Mouse (Mus musculus) layer of hippocampus, adult 2 months (tissue): Measurements from ENCODE around the gene Neurog1. TPM values are rescaled to one million over a fixed set of nuclear protein-coding genes. Genes with fewer than 3 reads are reported as not detected.
A peak's percentile ranks its signal among the peaks of the same experiment; 100 is the strongest.

ENCODE experiments used
- DNase-seq, 2 experiments: peaks; one replicate each; pipeline ENCODE4 v3.0.0; 2022; ENCODE audit warnings: low spot score in 2 of 2
- H3K27ac ChIP-seq: fragments of 200-600 bp; 2 replicates; pipeline ENCODE4 v1.8.1; 2022
- H3K4me3 ChIP-seq: fragments of 200-600 bp; 2 replicates; pipeline ENCODE4 v1.8.1; 2022; ENCODE audit warnings: mild to moderate bottlenecking
- CTCF ChIP-seq: fragments of 200-600 bp; conservative IDR thresholded peaks from 2 replicates; pipeline ENCODE4 v1.8.1; 2022; ENCODE audit warnings: antibody characterized with exemption, mild to moderate bottlenecking, moderate library complexity
- total RNA-seq, 2 experiments: library from RNA; stranded (reverse); gene quantifications; 2 replicates each; pipeline ENCODE4 v1.2.3; 2021

Gene Neurog1
- total RNA-seq, 2 experiments from 2014 or later: 0.20 TPM; not detected in 1

DNA sequence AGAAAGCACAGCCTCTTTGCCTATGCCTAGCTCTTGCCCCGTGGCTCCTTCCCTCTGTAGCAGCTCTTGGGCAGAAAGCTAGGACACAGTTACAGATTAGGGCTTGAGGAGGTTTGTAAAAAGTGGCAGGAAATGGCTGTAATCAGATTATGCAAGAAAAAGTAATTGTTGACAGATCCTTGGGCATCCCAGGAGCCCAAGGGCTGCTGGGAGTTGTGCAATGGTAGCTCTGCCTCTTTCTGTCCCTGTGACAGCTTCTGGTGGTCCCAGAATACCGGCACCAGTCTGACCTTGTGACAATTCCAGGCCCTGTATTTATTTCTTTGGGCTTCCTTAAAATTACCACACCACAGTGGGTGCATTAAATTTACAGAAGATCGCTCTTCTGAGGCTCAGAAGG, 1.4 kb upstream of the Neurog1 start:
- TF ChIP-seq CTCF: no peak
- DNase-seq: no peak
- Histone ChIP-seq H3K4me3 (no peak overlapping the region), H3K27ac (no peak overlapping the region)

DNA sequence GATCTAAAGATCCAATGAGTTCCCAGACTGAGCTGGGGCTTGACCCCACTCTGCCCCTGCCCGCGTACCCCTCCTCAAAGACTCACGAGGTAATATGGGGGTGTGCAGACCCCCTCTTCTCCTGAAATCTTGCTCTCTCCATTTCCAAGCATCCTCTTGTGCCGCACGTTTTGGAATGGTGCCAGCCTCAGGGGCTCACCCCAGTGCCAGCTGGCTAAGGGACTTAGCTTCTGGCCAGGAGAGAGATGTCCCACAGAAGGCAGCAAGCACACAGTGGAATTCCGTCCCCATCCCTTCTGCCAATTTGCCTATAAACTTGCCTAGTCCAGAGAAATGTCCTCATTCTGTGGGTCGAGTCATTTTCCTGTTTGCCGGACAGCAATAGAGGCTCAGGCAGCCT, 820 bp upstream of the Neurog1 start:
- no peak for TF ChIP-seq CTCF
- Histone ChIP-seq H3K27ac (no peak overlapping the region), H3K4me3 (no peak overlapping the region; the same call in 1 of the 2 replicates)
- no peak for DNase-seq

DNA sequence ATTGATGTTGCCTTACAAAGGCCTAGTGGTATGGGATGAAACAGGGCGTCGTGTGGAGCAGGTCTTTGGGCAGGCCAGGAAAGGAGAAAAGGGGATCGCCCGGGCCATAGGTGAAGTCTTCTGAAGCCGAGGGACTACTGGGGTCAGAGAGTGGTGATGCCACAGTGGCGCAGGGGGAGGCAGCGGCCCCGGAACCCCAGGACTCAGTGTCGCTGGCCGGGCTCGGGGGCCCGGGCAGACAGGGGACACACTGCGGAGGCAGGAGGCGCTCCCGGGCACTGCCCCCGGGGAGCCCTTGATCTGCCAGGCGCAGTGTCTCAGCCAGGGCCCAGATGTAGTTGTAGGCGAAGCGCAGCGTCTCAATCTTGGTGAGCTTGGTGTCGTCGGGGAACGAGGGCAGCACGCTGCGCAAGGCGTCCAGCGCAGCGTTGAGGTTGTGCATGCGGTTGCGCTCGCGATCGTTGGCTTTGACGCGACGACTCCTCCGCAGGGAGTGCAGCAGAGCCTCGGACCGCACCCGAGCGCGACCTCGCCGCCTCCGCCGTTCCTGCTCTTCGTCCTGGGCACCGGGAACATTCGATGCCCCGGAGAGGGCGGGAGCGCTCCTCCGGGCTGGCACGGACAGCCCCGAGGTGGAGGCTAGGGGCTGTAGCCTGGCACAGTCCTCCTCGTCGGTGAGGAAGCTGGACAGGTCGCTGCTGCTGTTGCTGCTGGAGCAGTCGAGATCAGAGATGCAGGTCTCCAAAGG, 613 bp downstream of the Neurog1 start:
- no peak for DNase-seq
- H3K27ac ChIP-seq: no peak overlapping the region
- no peak for TF ChIP-seq CTCF
- H3K4me3 ChIP-seq: peak overlapping the region; percentile 32; the same call in 1 of the 2 replicates

DNA sequence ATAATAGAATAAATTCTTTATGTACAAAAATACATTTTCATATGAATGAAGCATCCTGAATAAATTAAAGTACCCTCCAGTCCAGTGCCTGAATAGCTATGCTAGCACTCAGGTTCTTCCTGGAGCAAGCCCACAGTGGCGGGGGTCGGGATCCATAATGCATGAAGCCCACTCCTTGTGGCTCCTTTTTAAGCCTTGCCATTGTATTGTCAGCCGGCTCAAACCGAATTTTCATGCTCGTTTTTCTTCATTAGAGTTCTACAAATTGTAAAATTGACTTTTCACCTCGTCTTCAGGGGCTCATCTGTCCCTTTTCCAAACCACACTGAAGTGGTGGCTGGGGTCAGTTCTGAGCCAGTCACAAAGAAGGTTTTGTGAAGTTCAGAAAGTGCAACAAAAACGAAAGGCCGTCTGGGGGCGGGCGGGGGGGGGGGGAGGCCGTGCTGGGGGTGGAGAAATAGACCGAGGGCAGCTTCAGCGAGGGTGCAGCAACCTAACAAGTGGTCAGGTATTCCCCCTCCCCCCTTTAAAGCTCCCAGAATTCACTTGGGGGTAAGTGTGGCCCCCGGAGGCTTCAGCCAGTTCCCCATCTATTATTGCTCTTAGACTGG, 1.3 kb downstream of the Neurog1 start:
- TF ChIP-seq CTCF: no peak

DNA sequence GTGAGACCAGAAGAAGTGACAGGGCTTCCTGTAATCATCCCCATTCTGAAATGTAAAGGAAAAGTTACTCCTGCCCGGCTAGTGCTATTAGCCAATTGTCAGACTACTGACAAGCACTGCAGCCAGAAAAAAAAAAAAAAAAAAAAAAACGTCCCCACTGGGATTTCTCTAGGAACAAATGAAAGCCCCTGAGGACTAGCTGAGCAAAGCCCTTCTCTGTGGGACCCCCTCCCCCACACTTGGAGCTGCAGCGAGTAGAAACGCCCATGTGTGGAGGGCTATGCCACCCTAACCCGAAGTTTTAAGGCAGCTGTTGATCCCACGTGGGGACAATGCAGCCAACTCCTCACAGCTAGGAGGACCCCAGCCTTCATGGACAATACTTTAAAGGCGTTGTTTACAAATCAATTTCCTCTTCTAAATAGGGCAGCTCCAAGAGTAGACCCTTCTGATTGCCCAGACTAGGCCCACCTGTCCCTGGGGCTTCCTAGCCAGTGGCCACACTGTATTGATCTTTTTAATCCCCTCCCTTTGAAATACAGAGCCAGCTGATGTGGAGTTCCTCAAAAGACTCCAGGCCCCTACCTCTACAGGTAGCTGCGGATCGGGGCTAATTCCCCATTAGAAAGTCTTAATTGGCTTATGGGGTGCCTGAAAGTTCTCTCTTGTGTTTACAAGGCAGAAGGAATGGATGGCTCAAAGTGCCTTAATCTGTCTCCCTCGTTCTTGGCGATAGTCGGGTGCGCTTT, 2.2 kb downstream of the Neurog1 start:
- TF ChIP-seq CTCF: no peak
- DNase-seq: no peak
- no peak overlapping the region for H3K27ac ChIP-seq
- H3K4me3 ChIP-seq: no peak overlapping the region

More for the DNA sequence above, 1.3 kb downstream of the Neurog1 start:
- no peak overlapping the region for H3K27ac ChIP-seq
- no peak for DNase-seq
- no peak overlapping the region for H3K4me3 ChIP-seq

DNA sequence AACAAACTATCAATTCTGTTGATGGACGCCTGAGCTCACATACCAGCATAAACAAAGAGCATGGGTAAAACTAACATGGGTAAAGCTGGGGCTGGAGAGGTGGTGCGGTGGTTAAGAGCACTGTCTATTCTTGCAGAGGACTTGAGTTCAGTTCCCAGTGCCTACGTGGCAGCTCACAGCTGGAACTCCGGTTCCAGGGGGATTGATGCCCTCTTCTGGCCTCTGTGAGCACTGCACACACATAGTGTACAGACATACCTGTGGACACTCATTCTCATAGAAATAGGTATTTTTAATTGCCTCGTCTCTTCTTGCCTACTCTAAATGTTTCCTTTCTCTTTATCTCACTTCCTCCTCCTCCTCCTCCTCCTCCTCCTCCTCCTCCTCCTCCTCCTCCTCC, 8.9 kb downstream of the Neurog1 start:
- TF ChIP-seq CTCF: peak; percentile 17; the same call in 1 of the 2 replicates
- Histone ChIP-seq H3K27ac (no peak overlapping the region), H3K4me3 (no peak overlapping the region)
- DNase-seq: no peak

DNA sequence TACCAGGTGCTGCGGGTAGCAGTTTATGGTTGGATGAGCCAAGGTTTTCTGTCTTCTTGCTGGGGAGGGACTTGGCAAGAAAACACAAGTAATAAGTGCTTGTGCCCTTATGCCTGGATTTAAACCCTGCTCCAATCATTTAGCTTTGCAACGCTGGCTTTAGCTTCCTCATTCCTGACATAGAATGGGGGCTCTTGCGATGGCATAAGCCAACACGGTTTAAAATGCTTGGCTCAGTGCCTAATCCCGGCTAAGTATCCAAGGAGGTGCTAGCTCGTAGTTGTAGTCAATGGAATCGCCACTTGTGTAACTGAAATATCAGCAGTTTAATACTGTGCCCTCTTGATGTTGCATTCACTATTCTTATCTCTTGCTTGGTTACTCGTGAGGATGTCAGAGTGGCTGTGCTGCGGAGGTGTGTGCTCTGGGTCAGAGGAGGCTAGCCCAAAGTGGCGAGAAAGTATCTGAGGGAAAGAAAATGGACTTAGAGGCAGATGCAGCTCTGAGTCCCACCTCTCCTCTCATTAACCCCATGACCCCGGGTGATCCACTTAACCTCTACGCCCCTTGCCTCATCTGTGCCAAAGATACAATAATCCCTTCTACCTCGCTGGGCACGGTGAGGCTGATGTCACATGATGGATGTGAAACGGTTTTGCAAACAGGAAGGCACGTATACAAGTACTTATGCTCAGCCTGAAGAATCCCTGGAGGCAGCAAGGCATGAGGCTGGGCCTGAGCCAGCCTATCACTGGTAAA, 11.8 kb downstream of the Neurog1 start:
- DNase-seq: no peak
- no peak overlapping the region for H3K4me3 ChIP-seq
- no peak overlapping the region for H3K27ac ChIP-seq
- no peak for TF ChIP-seq CTCF

DNA sequence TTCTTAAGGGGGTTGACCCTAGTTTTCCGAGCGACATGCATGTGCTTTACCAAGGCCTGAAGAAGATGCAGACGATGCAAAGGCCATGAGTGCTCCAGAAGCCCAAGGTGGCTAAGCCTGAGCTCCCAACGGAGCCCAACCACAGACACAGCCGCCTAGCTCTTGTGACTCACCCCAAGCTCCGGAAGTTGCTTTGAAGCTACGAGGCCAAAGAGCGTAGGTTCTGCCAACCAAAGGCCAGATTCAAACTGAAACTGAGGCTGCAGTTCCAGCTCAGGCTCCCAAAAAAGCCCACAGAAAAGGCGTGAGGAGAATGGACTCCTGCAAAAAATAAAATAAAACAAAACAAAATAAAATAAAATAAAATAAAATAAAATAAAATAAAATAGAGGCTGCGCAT, 14.1 kb downstream of the Neurog1 start:
- no peak overlapping the region for H3K27ac ChIP-seq
- TF ChIP-seq CTCF: no peak
- DNase-seq: no peak

DNA sequence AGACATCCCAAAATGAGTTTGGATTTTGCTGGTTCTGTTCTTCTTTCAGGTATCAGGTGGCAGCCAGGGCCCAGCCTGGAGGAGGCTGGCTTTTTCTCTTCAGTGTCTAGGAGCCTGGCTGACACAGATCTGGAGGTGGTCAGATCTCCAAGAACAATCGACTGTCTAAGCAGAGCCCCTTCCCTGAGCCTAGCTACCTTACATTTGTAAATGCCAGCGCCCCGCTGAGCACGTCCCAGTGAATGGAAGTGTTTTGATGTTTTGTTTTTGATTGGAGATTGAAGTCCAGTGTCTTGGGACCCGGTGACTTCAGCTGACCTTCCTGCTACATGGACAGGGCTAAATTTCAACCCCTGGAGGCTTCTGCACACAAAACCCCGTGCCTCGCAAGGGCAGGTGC, 15.8 kb downstream of the Neurog1 start:
- Histone ChIP-seq H3K4me3 (no peak overlapping the region), H3K27ac (no peak overlapping the region)
- TF ChIP-seq CTCF: no peak
- no peak for DNase-seq

More for the DNA sequence above, 14.1 kb downstream of the Neurog1 start:
- H3K4me3 ChIP-seq: no peak overlapping the region

DNA sequence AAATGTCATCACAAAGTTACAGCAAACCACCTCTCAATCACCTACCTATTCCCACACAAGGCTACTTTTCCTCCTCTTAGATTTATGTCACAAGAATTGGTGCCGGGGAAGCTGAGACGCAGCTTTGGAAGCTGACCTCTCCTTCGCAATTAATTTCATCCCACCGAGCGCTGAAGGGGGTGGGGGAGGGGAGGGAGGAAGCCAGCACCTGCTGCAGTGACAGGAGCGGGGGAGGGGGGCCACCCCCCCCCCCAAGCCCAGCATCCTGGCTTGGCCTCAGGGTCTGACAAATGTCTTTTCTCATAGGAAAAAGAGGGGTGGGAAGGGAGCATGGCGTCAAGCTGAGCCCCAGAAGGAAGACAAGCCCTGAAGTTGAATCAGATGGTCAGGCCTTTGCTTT, 23.2 kb downstream of the Neurog1 start:
- no peak for DNase-seq
- H3K27ac ChIP-seq: no peak overlapping the region
- no peak overlapping the region for H3K4me3 ChIP-seq
- TF ChIP-seq CTCF: no peak

DNA sequence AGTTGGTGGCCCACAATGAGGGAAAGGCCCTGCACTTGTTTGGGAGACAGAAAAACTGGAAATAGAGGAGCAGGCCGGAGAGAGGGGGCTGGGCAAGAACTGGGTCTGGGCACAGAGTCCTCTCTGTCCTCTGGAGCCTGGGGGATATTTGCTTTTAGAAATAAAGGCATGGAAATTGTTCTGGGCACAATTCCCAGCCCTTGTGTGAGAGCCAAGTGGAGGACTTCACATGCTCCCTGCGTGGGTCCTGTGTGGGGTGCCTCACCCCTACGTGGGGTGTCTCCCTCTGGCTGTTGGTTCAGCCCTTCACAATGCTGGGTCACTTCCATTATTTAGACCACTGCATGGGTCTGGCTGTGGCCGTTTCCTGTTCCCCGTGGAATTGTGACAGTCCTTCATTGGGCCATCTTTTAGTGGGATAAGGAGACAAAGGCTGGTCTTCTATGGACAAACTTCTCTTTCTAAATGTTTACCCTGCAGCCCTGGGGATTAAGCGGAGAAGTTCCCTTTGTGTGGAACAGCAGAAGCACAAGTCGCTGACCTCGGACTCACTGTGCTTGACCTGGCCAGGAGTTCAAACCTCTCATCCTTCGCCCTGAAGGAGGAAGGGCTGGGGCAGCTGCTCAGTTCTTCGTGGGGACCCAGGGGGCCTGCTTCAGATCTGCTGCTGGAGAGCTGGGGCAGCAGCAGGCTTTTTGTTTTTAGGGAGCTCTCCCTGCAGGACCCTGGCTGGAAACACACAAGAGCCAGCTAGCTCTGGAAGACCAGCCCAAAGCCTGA, 25.6 kb downstream of the Neurog1 start:
- peak; percentile 58 to 77 for DNase-seq
- Histone ChIP-seq H3K4me3 (no peak overlapping the region), H3K27ac (peak overlapping the region; percentile 79)
- 0 out of 2 replicates have a peak, but pooled peaks have one; percentile 23 for TF ChIP-seq CTCF

DNA sequence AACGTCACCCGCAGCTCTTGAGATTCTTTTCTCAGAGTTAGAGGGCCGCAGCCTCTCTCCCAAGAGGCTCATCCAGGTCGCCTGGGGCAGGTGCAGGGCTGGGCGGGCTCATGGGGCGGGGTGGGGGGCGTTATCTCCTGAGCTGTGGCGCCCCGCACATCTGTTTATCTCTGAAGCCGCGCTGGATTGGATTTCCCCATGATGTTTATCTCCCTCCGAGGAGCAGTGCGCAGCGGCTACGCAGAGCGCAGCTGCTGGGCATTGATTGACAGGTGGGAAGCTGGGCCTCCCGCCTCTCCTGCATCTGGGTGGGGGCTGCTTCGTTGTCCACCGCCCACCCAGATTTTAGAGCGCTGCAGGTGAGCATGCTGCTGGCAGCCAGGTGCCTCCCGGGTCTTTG, 28.3 kb downstream of the Neurog1 start:
- no peak for TF ChIP-seq CTCF
- Histone ChIP-seq H3K27ac (no peak overlapping the region), H3K4me3 (no peak overlapping the region)
- DNase-seq: no peak
